Mouse (Mus musculus) E14TG2a.4 (cell line): ENCODE measurements at regions not wholly inside any gene's neighbourhood (a gene's known extent, or its start where the extent isn't known, plus 50 kb on each side); places are given as distances from the start of the nearest gene placed in this dataset.

ENCODE experiments used
- CTCF ChIP-seq: conservative IDR thresholded peaks from 2 replicates; pipeline ENCODE4 v1.5.1; 2014; ENCODE audit warnings: low read length
- NANOG ChIP-seq: IDR thresholded peaks from 2 replicates; pipeline ENCODE4 v1.6.1; 2014; ENCODE audit warnings: borderline replicate concordance, low read length, mixed read lengths

DNA sequence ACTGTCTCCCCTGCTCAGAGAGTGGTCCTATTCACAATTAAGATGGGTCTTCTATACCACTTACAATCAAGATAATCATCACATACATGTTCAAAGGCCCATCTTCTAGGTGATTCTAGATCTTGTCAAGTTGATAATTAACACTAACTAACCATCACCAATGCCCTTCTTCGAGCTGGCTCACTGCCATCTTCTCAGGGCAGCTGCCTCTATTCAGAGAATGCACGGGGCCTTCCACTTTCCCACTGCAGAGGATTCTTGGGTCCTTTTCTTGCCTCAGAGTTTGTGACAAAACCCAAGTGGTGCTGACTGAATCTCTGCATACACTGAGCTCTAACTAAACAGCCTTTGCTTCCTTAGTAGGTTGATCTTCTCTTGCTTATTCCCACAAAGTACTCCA is 142.4 kb downstream of the Gm19410 start:
- TF ChIP-seq CTCF (no peak), NANOG (no peak)
